Mouse (Mus musculus): ENCODE data around the gene Csnk1e.

GRCm38 (mm10) chr15:79429527-79429926, 25.8 kb downstream of the Csnk1e start:
- TF ChIP-seq MAFK (IDR thresholded peaks at IDR 0.05; ENCODE audit: insufficient replicate concordance, low read length) = no peak
- no peak for TF ChIP-seq CTCF (conservative IDR thresholded peaks at IDR 0.05 in 1 of 2, IDR thresholded peaks at IDR 0.05 in 1 of 2; ENCODE audit: low read depth in 2 of 2, low read length in 2 of 2)
- TF ChIP-seq NRF1 (IDR thresholded peaks at IDR 0.05; ENCODE audit: low read depth, low read length) = no peak
- TF ChIP-seq POLR2A (IDR thresholded peaks at IDR 0.05; ENCODE audit: low read depth, low read length) = no peak
- TF ChIP-seq PAX5 (IDR thresholded peaks at IDR 0.05; ENCODE audit: low read length) = no peak
- TF ChIP-seq IRF4 (IDR thresholded peaks at IDR 0.05; ENCODE audit: low read depth, low read length) = no peak
- no peak for TF ChIP-seq MAZ (IDR thresholded peaks at IDR 0.05; ENCODE audit: low read depth, low read length)
- no peak for TF ChIP-seq E2F4 (IDR thresholded peaks at IDR 0.05; ENCODE audit: insufficient replicate concordance, low read depth, low read length)
- no peak for TF ChIP-seq TBP (conservative IDR thresholded peaks at IDR 0.05; ENCODE audit: low read depth, low read length)
- TF ChIP-seq POLR2AphosphoS2 (IDR thresholded peaks at IDR 0.05; ENCODE audit: low read depth, low read length) = no peak
- TF ChIP-seq MXI1 (IDR thresholded peaks at IDR 0.05; ENCODE audit: low read depth, low read length) = no peak
